Mouse (Mus musculus) ZHBTc4 (cell line): ENCODE results near the gene Tvp23b.

Source experiments
- DNase-seq: peaks from one replicate; pipeline ENCODE4 v3.0.0-alpha.2; 2011; ENCODE audit warnings: low read depth, low spot score

The Tvp23b gene

GRCm38 (mm10) chr11:62879220-62880048 lies at the start of gene Tvp23b:
Gene Tvp23b, plus strand, starts transcription at chr11:62879455.
- DNase-seq: peak; percentile 99

DNA sequence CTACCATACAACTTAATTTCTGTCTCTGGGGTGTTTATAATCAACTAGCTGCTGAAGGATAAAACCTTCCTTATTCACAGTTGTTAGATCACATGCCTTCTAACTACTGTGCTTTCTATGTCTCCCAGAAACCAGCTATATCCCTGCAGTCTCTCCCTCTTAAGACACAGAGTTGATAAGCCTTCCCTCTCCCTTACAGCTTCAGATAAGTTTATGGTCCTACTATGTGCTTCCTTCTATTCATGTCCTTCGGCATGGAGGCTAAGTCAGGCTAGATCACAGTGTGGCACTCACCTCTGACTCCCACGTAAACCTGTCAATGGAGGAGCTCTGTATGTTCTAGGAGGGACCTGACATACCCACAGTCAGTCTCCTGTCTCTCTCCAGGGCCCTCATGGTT lies 48.9 kb upstream of the Tvp23b start:
- DNase-seq: no peak

DNA sequence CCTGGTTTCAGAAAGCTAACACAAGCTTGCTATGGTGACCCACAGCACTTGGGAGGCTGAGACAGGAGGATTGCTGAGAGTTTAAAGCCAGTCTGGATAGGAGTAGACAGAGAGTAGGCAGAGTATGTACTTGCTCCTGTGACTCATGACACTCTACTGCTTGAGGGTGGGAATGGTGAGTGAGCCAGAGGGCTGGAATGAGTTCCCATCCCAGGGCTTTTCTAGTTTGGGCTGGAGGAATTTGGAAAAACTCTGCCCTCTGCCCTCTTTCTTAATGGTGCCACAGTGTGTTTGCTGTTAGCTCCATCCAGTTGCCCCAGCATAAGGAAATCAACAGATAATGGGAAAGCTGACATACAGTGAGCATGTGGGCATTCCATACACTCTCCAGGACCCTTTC lies 47.3 kb upstream of the Tvp23b start:
- no peak for DNase-seq

DNA sequence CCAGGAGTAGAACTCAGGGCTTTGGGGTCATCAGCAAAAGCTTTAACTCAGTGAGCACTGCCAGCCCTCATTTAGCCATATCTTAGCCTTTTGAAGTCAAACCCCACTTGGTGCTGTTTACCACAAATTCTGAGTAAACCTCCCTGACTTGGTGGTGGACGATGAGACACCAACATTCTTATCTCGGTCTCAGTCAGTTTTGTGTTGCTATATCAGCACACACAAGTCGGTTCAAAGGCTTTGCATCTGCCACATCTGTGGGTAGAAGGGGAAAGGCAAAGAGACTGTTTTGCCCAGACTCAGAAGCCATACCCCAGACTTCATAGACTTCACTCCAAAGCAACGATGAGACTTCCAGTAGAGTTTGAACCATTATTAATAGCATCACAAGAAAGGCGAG lies 34.7 kb upstream of the Tvp23b start:
- no peak for DNase-seq

- DNase-seq: peak; percentile 95
These were observed 33.5 kb upstream of the Tvp23b start for GRCm38 (mm10) chr11:62845730-62846129.

DNA sequence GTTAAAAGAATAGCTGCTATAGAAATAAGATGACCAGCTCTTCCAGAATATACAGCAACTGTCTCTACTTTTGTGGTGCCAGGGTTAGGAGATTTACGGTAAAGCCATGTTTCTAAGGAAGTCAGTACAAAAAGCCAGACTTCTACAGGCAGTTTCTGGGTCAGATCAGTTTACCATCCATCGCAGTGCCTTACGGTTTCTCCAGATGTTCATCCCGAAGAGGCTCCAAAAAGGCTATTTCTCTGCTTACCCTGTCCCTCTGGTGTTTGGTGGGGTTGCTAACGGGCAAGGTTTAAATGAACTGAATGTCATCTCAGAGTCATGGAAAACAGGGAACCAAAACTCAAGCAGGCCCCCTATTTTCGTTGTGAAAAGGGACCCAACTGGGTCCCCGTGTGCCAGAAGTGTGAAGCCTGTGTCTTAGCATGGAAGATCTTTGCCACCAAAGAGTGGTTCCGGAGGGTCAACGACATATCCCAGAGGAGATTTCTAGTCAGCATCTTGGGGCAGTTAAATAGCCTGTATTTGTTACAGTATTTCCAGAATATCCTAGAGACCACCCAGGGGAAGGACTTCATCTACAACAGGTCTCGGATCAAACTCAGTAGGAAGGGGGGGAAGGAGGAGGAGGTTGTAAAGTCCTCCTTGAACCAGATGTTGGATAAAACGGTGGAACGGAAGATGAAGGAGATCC lies 32.1 kb upstream of the Tvp23b start, which contains the start of gene Fbxw10:
Fbxw10 (plus strand) TSS at position 109 of the 694 bp plus-strand sequence.
- peak; percentile 54 for DNase-seq

- no peak for DNase-seq
These were observed 31.5 kb upstream of the Tvp23b start for GRCm38 (mm10) chr11:62847655-62848191.

DNA sequence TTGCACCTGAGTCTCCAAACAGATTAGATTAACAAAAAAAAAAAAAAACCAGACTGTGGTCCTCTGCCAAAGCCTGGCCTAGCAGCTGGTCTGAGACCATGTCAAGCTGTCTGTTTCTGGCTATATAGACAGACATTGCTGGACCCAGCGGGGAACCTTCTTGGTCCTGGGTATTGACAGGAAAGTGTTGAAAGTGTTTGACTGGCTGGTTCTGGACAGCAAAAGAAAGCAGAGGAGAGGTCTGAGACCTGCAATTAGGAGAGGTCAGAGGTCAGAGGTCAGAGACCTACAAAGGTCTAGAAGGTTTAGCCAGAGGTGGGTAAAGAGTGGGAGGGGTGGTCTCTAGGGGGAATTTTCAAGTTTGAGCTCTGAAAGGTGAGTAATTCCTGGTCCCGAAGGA lies 31.0 kb upstream of the Tvp23b start:
- DNase-seq: no peak

GRCm38 (mm10) chr11:62851199-62851598 lies 28.1 kb upstream of the Tvp23b start:
- DNase-seq: no peak

DNA sequence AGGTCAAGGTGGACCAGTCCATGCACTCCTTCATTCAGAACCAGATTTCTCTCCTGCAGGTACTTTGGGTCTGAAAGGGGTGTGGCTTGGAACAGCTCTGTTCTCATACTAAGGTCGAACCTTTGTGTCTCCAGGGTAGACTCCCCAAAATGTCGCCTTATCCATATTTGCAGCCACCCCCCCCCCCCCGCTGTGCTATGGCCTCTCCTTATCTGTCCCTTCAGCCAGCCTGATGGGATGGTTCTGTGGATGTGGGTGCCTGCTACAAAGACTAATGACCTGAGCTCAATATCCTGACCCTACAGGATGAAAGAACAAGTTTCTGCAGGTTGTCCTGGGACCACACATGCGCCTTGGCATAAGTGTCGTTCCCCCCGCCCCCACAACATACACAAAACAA lies 25.9 kb upstream of the Tvp23b start:
- DNase-seq: no peak

- DNase-seq: no peak
These were observed 13.7 kb upstream of the Tvp23b start for GRCm38 (mm10) chr11:62865562-62865961.

DNA sequence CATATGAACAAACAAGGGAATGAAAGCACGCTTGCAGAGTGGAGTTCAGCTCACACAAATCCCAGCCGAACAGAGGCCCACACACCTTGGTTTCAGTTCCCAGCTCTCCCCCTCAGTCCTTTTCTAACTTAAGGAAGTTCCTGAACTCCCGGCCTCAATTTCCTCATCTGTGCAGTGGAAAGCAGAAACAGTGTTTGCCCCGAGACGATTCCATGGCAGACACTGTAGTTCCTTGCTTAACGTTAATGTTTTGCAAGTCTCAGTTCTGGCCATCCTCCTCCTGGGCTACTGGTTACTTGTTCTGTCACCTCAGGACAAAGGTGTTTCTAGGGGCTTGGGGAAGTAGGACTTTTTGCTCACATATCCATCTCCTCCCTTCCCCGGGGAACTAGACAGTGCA lies 12.6 kb upstream of the Tvp23b start:
- DNase-seq: no peak

GRCm38 (mm10) chr11:62869201-62869600 lies 10.1 kb upstream of the Tvp23b start:
- no peak for DNase-seq

DNA sequence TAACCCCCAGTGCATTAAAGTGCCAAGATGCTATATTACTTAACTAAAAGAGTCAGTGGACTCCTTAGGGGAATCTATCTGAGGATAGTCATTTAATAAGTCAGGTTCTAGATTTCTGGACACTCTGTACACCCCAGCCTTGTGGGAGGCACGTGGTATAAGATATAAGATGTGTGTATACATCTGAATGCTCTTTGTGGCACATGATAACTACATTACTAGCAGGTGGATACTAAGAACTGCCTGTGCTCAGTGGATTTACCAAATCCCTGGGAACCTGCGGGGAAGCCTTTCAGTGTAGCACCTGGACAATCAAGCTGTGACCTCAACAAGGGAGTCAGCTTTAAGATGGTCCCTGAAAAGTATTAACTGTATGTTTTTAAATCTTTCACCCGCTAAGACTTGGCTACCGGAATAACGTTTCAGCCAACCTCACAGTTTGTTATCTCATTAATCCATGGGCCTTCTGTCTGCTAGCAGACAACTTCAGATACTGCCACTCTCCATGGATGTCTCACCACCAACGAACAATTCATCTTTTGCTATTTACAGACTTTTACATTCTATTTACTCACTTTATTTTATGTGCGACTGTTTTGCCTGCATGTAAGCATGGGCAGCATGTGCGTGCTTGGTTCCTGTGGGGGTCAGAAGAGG lies 9.4 kb upstream of the Tvp23b start:
- DNase-seq: no peak

- DNase-seq: no peak
These were observed 5.8 kb upstream of the Tvp23b start for GRCm38 (mm10) chr11:62873479-62873878.

- DNase-seq: peak; percentile 78
These were observed 3.6 kb upstream of the Tvp23b start for GRCm38 (mm10) chr11:62875696-62876095.

DNA sequence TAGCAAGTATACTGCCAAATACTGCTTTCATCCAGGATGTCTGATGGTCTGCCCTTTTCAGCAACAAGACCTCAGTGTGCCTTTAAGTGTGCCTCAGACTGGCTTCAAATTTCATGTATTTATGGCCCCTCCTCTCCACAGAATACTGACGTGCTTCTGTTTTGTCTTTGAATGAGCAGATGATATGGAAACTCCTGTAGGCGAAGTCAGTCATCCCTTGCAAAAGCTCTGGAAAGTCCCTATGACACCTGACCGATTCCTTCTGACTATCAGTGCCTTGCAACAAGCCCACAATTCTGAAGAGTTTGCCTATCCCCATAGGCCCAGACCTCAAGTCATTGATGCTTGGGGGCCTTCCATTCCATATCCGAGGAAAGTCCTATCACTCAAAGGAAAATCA lies 2.8 kb upstream of the Tvp23b start:
- no peak for DNase-seq

DNA sequence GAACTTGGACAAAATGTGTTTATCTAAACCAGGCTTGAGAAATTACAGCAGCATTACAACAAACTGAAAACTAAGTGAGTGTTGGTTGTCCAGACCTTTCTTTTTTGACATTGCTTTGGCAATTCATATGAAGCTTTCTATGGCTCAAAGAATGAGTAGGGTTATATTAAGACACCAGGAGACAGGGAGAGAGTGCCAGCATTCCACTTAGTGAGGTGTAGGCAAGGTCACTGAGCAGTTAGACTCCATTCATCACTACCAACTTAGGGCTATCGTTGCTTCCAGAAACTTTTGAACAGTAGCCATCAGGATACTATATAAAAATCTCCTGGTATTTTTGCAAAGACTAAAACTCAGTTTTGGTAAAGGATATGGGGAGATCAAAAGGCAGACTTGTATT lies 1.9 kb upstream of the Tvp23b start:
- DNase-seq: no peak

DNA sequence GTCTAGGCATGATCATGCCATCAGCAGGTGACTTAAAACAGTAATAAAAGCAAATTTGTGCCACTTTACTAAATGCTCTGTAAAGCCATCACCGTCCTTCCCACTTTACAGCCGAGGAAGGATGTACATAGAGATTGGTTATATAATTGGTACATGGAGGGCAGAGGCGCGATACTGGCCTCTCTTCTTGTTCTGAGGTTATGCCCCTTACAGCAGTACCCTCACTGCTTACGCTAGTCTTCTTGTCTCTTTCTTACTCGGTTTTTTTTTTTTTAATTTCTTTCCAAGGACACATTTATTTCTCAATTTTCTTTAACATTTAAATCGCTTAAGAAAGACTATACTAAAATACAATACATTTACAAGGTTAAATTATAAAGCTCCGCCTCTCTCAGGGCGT lies 527 bp upstream of the Tvp23b start:
- no peak for DNase-seq

DNA sequence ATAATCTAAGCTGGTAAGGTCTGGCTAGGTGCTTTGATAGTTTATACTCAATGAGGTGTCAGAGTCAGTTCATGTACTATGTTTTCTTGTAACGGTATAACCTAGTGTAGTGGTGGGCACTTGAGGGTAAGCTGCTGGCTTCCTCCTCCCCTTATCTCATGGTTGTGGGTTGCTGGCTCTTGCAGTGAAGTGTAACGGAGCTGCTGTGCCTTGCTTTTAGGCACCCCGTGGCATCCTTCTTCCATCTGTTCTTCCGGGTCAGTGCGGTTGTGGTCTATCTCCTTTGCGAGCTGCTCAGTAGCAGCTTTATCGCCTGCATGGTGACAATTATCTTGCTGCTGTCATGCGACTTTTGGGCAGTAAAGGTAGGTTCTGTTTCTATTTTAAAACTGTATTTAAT lies 4.2 kb downstream of the Tvp23b start:
- no peak for DNase-seq

DNA sequence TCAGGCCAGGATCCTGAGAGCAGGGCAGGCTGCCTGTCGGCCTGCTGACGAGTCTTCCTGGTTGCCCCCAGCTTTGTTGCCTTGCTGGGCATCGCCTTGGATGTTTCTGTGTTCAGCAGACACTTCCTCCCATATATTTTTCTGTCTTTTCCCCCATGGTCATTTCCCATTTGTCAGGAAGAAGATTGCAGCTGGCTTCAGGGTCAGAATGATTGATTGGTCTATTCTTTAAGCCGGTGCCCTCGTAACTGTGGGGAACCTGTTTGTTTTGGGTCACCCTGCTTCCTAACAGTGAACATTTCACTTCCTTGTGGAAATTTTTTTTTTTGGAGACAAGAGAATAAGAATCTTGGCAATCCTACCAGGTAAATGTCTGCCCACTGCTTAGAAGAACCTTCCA lies 6.1 kb downstream of the Tvp23b start:
- no peak for DNase-seq

DNA sequence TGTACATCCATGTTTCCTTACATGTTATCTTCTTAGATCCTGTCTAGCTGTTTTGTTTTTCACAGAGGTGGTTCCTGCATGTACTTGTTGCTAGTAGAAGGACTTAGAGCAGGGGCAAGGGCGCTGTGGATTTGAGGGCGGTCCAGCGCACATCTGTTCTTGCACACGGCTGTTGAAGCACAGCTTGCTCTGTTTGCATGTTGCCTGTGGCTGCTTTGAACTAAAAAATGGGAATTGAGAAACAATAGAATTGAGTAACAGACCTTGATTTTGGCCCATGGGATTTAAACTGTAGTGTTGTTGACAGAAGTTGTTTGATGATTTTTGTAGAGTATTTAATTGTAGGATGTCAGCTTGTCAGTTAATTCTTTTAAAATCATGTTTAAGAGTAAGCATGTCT lies 11.5 kb downstream of the Tvp23b start:
- no peak for DNase-seq
